Mouse (Mus musculus) heart, adult 2 months (tissue): ENCODE data around the gene Prg2. TPM values are rescaled to one million over a fixed set of nuclear protein-coding genes. Genes with fewer than 3 reads are reported as not detected.

Experiments used
- DNase-seq, 2 experiments: peaks; one replicate each; pipeline ENCODE4 v3.0.0; 2021
- H3K27ac ChIP-seq: fragments of 200-600 bp; 2 replicates; pipeline ENCODE4 v1.8.1; 2022
- H3K27me3 ChIP-seq: fragments of 200-500 bp; 2 replicates; pipeline ENCODE4 v1.6.1; 2012; ENCODE audit warnings: mild to moderate bottlenecking, low read length, inconsistent platforms, mixed read lengths; ENCODE audit not compliant: control insufficient read depth, insufficient read depth
- H3K36me3 ChIP-seq: fragments of 200-500 bp; 2 replicates; pipeline ENCODE4 v1.6.1; 2012; ENCODE audit warnings: low read length, inconsistent platforms; ENCODE audit not compliant: control insufficient read depth, insufficient read depth
- H3K4me1 ChIP-seq: fragments of 200-500 bp; 2 replicates; pipeline ENCODE4 v1.6.1; 2011; ENCODE audit warnings: low read length; ENCODE audit not compliant: control insufficient read depth, insufficient read depth
- H3K4me3 ChIP-seq: fragments of 200-600 bp; 2 replicates; pipeline ENCODE4 v1.8.1; 2022
- H3K79me2 ChIP-seq: fragments of 200-500 bp; replicated peaks from 2 replicates; pipeline ENCODE4 v1.6.1; 2012; ENCODE audit warnings: mild to moderate bottlenecking, inconsistent platforms, low read length, moderate library complexity, mixed read lengths; ENCODE audit not compliant: control insufficient read depth, insufficient read depth
- H3K9ac ChIP-seq: fragments of 200-500 bp; 2 replicates; pipeline ENCODE4 v1.6.1; 2012; ENCODE audit warnings: low read depth, mild to moderate bottlenecking, control low read depth, inconsistent platforms, low read length, mixed read lengths
- CTCF ChIP-seq: fragments of 200-600 bp; IDR thresholded peaks from 2 replicates; pipeline ENCODE4 v1.8.1; 2022; ENCODE audit warnings: antibody characterized with exemption, mild to moderate bottlenecking, moderate library complexity
- EP300 ChIP-seq: fragments of 200-500 bp; IDR thresholded peaks from 2 replicates; pipeline ENCODE4 v1.6.1; 2011; ENCODE audit warnings: low read depth, low read length, control low read depth; ENCODE audit not compliant: insufficient read depth
- POLR2A ChIP-seq: fragments of 200-500 bp; IDR thresholded peaks from 2 replicates; pipeline ENCODE4 v1.6.1; 2011; ENCODE audit warnings: mild to moderate bottlenecking, low read depth, low read length, control low read depth; ENCODE audit not compliant: insufficient read depth
- WGBS: fragments of 180-500 bp; shearing (Covaris S2); methylation state at CpG from one replicate; pipeline ENCODE4 v1.1.7; 2018; 5-methylcytosine and 5-hydroxymethylcytosine counted together
- intact Hi-C: fragments of 180-260 bp; cut with DNase I; formaldehyde crosslinking; loops from one replicate; pipeline ENCODE4 v1.15.1; 2025
- polyA plus RNA-seq: library from polyadenylated mRNA; depleted of rRNA; stranded (reverse); fragments of >200 nt; gene quantifications from 2 replicates; pipeline ENCODE4 v1.2.3, GENCODE M21; 2012
- total RNA-seq, 2 experiments: library from RNA; stranded (reverse); gene quantifications; 2 replicates each; pipeline ENCODE4 v1.2.3; 2021

Gene Prg2
- total and polyA plus RNA-seq, 3 experiments = 0.14 TPM; not detected in 2

DNA sequence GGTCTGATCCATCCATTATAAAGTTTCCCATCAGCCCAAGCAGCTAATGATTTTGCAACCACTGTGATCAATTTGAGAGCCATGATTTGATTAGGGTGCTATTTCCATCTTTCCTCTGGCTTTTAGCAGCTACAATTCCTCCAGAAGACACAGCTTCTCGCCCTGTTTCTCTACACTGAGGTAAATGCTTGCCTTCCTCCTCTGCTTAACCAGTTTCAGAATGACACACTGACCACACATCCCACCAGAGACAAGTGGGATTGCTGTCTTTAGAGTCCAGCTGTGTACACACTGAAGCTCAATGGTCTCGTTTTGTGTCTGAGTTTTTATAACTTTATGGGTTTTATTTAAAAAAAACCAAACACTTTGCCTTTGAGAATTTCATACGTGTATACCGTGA lies 27.6 kb upstream of the Prg2 start:
- H3K36me3 ChIP-seq = peaks cover 21% of the 10 kb centered on the region
- H3K79me2 ChIP-seq = no peaks in the 10 kb centered on the region
- DNase-seq = peak in 1 of 2 experiments; percentile 1
- no peak overlapping the region for H3K27ac ChIP-seq
- TF ChIP-seq EP300 = no peak
- TF ChIP-seq POLR2A = no peak
- no peak for TF ChIP-seq CTCF
- intact Hi-C loops = no loop called here
- H3K4me1 ChIP-seq = no peaks in the 10 kb centered on the region; the same call in 1 of the 2 replicates
- H3K27me3 ChIP-seq = no peaks in the 10 kb centered on the region
- H3K9ac ChIP-seq = no peak overlapping the region
- no peak overlapping the region for H3K4me3 ChIP-seq
- WGBS = 74% methylated on average over 4 of the region's 4 CpGs

- H3K4me1 ChIP-seq = no peaks in the 10 kb centered on the region
- H3K79me2 ChIP-seq = no peaks in the 10 kb centered on the region
- intact Hi-C loops = loop anchor here (5.0 kb wide), 1 partner anchor 68 kb away; the partner anchor contains the start of gene Rtn4rl2
- H3K27ac ChIP-seq = no peak overlapping the region
- no peak for TF ChIP-seq POLR2A
- TF ChIP-seq EP300 = no peak
- TF ChIP-seq CTCF = no peak
- H3K9ac ChIP-seq = no peak overlapping the region
- H3K4me3 ChIP-seq = no peak overlapping the region
- H3K36me3 ChIP-seq = peaks cover 12% of the 10 kb centered on the region; the same call in 1 of the 2 replicates
- DNase-seq = no peak
- no peaks in the 10 kb centered on the region for H3K27me3 ChIP-seq
- 87% methylated on average over 9 of the region's 9 CpGs for WGBS
Observed at GRCm38 (mm10) chr2:84955435-84955834, 24.8 kb upstream of the Prg2 start.

DNA sequence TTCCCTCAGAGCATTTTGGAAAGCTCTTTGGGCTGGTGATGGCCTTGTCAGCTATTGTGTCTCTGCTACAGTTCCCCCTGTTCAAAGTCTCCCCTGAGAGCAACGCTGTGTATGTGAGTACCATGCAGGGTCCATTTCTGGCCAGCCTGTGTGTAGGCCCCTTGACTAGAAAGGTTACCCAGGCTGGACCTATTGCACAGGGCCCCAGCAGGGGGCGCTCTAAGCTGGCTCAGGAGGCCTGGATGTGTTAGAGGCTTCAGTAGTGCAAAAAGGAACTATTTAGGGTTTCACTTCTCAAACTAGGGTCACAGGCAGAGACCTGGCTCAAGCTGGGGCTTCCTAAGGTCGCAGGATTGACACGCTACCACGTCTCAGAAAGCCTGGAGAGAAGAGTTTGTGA lies 24.0 kb upstream of the Prg2 start:
- peak; percentile 66 to 73 for DNase-seq
- Histone ChIP-seq H3K4me1 (peaks cover 3% of the 10 kb centered on the region), H3K36me3 (peaks cover 10% of the 10 kb centered on the region; the same call in 1 of the 2 replicates), H3K4me3 (no peak overlapping the region), H3K27me3 (no peaks in the 10 kb centered on the region), H3K9ac (no peak overlapping the region), H3K79me2 (no peaks in the 10 kb centered on the region), H3K27ac (no peak overlapping the region)
- intact Hi-C loops = loop anchor here (1.0 to 5.0 kb wide), 2 partner anchors 51 to 69 kb away; partner anchors contain the start of gene Rtn4rl2
- peak; percentile 94 for TF ChIP-seq CTCF
- TF ChIP-seq EP300 = 0 out of 2 replicates have a peak, but pooled peaks have one; percentile 20
- no peak for TF ChIP-seq POLR2A
- 51% methylated on average over 5 of the region's 5 CpGs for WGBS

GRCm38 (mm10) chr2:84958588-84959264 lies 21.5 kb upstream of the Prg2 start:
- peaks cover 7% of the 10 kb centered on the region for H3K4me1 ChIP-seq
- peaks cover 8% of the 10 kb centered on the region for H3K36me3 ChIP-seq
- intact Hi-C loops = loop anchor here (2.0 to 5.0 kb wide), 2 partner anchors 20 to 71 kb away; partner anchors contain the start of gene Rtn4rl2
- 89% methylated on average over 11 of the region's 11 CpGs for WGBS
- H3K79me2 ChIP-seq = no peaks in the 10 kb centered on the region
- no peak overlapping the region for H3K27ac ChIP-seq
- TF ChIP-seq EP300 (no peak), POLR2A (peak; percentile 35; the same call in 1 of the 2 replicates)
- peak in 1 of 2 experiments; percentile 18 for DNase-seq
- no peaks in the 10 kb centered on the region for H3K27me3 ChIP-seq
- H3K9ac ChIP-seq = no peak overlapping the region
- H3K4me3 ChIP-seq = no peak overlapping the region

DNA sequence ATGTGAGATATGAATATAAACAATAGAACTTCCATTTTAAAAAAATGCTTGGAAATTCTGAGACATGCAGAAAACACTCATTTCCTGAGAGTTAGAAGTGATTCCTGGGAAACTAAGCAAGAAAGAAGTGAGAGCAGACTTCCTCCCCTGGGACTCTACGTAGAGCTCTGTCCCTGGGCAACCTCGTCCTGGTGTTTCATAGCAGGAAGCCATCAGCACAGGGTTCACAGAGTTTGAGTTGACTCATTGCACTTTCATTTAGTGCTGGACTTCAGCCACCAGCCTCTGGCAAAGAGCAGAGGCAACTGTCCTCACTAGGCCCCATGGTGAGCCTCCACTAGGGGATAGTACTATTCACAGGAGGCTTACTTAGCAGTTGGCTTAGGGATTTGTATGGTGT lies 19.0 kb upstream of the Prg2 start:
- intact Hi-C loops = loop anchor here (5.0 kb wide), 1 partner anchor 89 kb away; no protein-coding TSS in a partner anchor
- H3K27me3 ChIP-seq = no peaks in the 10 kb centered on the region
- peaks cover 7% of the 10 kb centered on the region for H3K4me1 ChIP-seq
- H3K27ac ChIP-seq = peak overlapping the region; percentile 63
- 20% methylated on average over 2 of the region's 2 CpGs for WGBS
- peaks cover 5% of the 10 kb centered on the region for H3K36me3 ChIP-seq
- DNase-seq = peak; percentile 71 to 79
- no peak overlapping the region for H3K9ac ChIP-seq
- H3K4me3 ChIP-seq = no peak overlapping the region
- TF ChIP-seq EP300 = peak; percentile 89
- TF ChIP-seq CTCF = peak; percentile 55
- TF ChIP-seq POLR2A = no peak
- no peaks in the 10 kb centered on the region for H3K79me2 ChIP-seq

DNA sequence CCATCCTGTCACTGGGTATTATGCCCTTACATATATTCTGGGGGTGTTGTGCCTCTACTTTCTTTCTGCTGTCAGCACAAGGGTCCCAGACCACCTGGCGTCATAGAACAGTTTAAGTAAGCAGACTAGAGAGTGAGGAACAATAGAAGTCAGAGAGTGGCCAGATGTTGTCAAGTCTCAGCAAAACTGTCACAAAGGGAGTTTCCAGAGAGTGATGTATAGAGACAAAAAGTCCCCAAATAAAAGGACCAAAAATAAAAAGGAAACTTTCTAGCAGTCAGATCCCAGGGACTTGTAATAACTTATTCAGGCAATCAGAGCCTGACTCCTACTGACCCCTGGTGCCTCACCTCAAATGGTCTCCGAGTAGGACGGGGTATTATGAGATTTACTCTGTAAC lies 18.4 kb upstream of the Prg2 start:
- H3K9ac ChIP-seq = no peak overlapping the region
- TF ChIP-seq EP300 = no peak
- no peak for TF ChIP-seq POLR2A
- TF ChIP-seq CTCF = no peak
- intact Hi-C loops = loop anchor here (5.0 kb wide), 1 partner anchor 90 kb away; no protein-coding TSS in a partner anchor
- H3K79me2 ChIP-seq = no peaks in the 10 kb centered on the region
- H3K27me3 ChIP-seq = no peaks in the 10 kb centered on the region
- no peak for DNase-seq
- H3K4me1 ChIP-seq = peaks cover 7% of the 10 kb centered on the region
- H3K36me3 ChIP-seq = peaks cover 5% of the 10 kb centered on the region
- H3K4me3 ChIP-seq = no peak overlapping the region
- 80% methylated on average over 3 of the region's 3 CpGs for WGBS
- H3K27ac ChIP-seq = no peak overlapping the region; the same call in 1 of the 2 replicates
